Mouse (Mus musculus): ENCODE results near the gene Map1lc3b. TPM values are rescaled to one million over a fixed set of nuclear protein-coding genes. Genes with fewer than 3 reads are reported as not detected.

Map1lc3b gene
- total RNA-seq, 4 experiments from 2014 or later = 163 to 207 (median 201) TPM

DNA sequence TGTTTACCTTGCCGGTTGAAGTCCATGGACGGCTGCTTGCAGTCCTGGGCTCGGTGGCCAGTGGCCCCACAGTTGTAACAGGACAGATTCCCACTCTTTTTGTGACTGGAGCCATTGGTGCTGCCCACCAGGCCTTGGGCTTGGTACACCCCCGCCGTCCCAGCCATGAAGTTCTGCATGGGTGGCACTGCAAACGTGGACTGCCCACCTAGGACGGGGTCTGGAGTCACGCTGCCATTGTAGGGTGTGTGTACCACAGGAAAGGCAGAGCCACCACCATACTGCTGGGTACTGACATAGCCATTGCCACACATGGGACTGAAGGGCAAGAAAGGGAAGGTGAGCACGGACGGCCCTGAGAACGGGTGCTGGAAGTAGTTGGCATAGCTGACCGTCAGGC is 13.6 kb downstream of the Map1lc3b start:
- DNase-seq (ENCODE audit: low spot score in 2 of 2) = no peak

DNA sequence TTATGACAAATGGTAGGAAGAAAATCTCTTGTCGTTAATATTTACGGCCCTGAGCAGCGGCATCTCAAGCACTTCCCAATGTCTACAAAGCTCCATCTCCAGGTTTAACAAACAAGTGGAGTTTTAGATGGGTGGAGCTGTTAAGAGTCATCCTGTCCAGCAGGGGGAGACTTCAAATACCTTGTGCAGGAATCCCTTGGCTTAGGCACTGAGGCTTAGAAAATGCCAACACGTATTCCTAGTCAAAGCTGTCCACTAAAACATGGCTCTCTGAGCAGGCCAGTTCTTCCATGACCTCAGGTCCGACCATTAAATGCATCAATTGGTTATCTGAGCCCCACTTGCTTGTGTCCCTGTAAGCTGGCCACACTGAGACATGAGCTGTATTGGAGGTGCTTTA is 17.5 kb downstream of the Map1lc3b start:
- no peak for DNase-seq (ENCODE audit: low spot score in 2 of 2)

DNA sequence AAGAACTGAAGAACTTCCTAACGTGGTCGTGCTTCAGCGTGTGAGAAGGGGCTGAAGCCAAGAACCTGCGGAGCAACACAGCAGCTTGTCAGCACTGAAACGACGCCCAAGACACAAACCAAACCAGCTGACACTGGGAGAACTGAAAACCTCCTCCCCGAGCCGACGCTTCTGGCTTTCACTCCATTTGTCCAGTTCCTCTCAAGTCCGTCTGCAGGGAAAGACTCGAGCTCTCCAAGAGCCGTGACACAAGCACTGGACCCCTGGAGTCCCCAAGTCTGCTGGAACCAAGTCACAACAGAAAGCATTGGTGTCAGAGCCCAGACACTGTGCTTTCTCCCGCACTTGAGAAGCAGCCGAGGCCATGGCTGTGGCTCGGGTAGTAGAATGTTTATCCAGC is 19.1 kb downstream of the Map1lc3b start:
- no peak for DNase-seq (ENCODE audit: low spot score in 2 of 2)

DNA sequence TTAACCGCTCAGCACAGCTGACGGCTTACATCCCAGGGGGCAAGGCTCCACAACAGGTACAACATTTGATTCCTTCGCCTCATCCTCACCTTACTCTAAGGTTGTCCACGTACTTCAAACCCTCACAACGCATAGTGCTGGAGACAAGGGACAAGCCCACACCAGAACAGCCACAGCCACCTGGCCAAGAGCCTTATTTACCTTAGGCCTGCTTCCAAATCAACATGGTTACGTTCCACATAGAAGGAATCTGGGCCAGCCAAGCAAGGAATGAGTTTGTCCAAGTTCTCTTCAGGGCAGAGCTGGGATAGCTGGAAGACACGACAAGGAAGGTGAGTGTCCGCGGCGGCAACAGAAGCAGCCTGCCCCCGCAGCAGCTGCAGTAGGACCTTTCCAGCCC is 19.8 kb downstream of the Map1lc3b start:
- no peak for DNase-seq (ENCODE audit: low spot score in 2 of 2)

DNA sequence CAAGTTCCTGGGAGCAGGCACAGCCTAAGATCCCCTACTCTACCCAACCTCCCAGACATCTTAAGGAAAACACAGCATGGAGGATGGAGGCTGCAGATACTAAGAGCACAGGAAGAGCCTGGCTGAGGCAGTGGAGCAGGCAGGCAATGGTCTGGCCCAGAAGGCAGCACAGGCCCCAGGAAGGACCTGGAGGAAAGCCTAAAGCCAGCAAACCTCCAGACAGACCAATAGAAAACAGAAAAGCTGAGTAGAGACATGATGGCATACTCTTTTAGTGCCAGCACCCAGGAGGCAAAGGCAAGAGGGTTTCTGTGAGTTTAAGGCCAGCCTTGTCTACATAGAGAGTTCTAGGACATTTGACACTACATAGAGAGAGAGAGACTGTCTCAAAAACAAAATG is 23.3 kb downstream of the Map1lc3b start:
- no peak for DNase-seq (ENCODE audit: low spot score in 2 of 2)

DNA sequence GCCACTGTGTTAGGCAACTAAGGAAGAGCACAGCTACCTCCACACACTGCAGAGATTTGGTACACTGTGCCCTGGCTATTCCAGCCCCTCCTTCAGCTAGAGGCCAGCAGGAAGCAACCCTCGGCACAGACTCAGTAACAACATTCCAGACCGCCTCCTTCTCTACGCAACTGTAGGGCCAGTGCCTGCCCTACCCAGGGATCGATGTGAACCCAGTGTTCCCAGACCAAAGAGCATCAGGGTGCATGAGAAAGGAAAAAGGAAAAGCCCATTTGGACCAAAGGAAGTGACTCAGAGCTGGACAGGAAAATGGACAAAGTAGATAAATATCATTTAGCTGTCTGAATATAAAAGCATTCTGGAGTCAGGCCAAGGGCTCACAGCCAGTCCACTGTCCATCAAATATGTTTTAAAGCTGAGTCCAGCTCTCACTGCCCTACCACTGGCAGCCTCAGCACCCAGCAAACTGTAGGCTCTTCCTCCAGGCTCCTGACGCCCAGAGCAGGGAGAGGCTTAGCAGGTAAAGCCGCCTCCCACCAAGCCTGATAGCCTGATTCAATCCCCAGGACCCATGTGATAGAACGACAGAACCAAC is 29.3 kb downstream of the Map1lc3b start:
- DNase-seq (ENCODE audit: low spot score in 2 of 2) = peak; percentile 36 to 41

DNA sequence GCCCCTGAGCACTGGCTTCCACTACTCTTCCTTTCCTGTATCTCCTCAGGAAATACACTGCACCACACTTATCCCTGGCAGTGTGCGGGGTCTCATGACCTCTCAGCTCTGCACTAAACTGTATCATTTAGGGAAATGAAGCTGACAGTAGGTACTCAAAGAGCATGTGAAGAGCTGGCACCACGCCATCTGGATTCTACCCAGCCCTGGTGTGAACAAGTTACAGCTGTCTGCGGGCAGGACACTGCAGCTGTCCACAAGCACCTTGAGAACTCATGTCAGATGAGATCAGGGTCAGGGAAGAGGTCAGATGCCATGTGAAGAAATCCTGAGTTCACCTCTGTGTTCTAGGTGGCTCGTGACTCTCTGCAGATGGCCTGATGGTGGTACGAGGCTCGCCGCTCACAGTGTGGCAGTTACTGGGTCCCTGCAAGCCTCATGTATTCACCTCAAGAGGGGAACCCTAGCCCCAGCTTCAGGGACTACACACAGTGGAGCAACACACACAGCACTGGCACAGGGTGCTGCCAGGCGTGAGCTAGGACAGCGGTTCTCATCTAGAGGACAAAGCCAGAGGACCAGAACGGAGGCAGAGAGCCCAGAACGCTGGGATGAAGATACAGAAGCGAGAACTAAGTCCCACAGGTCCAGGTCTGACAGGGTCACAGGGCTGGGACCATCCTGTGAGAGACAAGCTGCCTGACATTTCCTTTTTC is 30.8 kb downstream of the Map1lc3b start:
- no peak for DNase-seq (ENCODE audit: low spot score in 2 of 2)

DNA sequence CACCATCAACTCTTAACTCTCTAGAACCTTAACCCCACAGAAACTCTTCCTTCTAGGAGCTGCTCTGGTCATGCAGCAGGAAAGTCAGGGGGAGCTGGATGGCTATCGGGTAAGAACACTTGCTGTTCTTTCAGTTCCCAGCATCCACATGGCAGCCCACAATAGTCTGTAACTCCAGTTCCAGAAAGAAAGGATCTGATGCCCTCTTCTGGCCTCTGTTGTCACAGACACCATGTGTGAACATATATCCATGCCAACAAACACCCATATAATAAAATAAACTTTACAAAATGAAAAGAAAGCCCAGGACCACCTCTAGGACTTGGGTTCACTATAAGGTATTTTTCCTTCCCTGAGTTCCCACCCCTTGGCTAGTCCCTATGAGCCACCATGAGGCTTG is 31.7 kb downstream of the Map1lc3b start:
- no peak for DNase-seq (ENCODE audit: low spot score in 2 of 2)

DNA sequence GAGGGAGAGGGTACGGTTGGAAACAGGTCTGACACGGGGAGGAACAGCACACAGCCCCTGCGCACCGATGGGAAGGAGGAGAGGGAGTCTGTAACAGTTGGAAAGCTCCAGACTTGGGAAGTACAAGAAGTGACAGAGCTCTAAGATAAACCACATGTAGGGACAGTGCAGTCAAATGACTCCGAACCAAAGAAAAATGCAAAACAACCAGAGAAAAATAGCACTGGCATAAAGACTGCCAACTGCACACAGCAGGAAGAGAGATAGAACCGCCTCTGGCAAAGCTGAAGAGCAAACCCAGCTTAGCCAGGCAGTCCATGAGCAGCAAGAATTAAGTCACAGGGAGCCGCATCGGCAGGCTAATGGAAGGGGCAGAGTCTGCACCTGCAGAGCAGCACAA is 32.9 kb downstream of the Map1lc3b start:
- DNase-seq (ENCODE audit: low spot score in 2 of 2) = no peak

DNA sequence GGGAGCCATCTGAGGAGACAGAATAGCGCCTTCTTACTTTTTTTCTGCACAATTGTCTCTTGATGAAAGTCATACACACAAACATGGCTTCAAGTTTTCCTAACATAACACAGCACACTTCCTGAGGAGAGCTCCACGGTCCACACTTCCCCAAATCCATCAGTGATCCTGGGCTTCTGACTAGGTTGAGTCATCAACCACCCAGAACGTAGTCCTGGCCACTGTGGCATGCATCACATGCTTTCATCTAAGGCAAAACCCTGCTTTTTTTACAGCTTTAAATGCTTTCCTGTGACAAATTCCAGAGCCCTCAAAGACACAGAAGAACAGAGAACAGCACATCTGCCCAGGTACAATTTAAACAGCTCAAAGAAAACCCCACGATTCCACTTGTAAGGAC is 38.5 kb downstream of the Map1lc3b start:
- DNase-seq (ENCODE audit: low spot score in 2 of 2) = no peak

DNA sequence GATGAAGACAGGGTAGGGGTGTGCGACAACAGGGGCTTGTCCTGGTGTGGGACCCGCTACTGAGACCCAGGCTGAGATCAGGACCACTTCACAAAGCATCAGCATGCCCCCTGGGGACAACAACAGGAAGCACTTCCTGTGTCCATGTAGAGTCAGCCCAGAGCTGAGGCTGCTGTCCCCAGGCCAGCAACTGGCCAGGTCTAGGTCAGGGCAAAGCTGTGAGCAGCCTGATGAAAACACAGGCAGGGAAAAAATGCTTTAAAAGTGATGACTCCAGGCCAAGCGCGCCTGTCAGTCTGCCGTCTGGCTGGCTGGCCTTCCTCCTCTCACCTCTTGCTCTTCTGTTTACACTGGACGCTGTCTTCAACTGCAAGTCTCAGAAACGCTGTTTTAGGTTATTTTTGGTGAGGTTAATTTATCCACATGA is 41.5 kb downstream of the Map1lc3b start:
- DNase-seq (ENCODE audit: low spot score in 2 of 2) = no peak

DNA sequence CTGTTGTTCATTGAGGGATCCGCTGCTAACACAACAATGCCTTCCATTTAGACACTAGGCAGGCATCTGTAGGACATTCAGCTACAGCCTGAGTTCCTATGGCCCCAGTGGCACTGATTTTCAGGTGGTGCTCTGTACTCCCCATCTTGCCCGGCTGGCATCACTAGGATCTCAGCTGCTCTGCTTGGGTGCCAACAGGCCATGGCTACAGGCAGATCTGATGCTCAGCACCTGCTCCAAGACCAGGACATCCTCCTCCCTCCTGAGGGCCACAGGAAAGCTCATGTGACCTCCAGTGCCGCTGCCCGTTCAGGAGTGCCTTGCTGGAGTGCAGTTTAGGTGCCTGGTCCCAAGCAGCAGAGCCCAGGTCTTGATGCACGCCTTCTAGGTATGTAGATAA is 42.2 kb downstream of the Map1lc3b start:
- no peak for DNase-seq (ENCODE audit: low spot score in 2 of 2)

DNA sequence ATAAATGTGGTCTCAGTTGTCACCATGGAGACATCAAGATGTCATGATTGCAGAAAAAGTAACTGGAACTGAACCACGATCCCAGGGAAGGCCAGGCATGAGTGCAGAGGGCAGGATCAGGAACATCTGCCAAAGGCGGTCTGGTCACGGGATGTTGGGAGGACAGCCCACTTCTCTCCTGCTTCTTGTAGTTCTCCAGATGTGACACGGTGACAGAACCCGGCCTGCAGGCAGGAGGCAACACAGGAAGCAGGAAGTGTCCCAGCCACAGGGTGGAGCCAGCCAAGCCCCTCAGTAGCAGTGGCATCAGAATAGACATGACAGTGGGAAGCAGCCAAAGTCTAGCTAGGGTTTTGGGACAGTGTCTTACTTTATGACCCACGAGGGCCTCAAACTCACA is 45.4 kb downstream of the Map1lc3b start:
- no peak for DNase-seq (ENCODE audit: low spot score in 2 of 2)

DNA sequence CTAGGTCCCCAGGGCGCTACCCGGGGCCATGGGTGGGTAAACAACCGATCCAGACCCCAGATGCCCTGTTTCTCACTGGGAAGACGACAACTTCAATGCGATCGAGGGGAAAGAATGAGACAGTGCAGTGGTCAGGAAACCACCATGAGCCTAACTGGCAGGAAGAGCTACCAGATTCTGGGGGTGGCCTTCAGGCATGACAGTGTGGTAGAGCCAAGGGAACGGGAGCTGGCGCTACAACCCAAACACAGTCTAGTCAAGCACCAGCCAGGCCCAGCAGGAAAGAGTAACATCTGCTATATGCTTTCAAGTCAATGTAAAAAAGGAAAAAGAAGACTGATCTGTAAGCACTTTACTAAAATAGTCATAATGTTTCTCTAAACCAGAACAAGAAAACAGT is 46.0 kb downstream of the Map1lc3b start:
- no peak for DNase-seq (ENCODE audit: low spot score in 2 of 2)

DNA sequence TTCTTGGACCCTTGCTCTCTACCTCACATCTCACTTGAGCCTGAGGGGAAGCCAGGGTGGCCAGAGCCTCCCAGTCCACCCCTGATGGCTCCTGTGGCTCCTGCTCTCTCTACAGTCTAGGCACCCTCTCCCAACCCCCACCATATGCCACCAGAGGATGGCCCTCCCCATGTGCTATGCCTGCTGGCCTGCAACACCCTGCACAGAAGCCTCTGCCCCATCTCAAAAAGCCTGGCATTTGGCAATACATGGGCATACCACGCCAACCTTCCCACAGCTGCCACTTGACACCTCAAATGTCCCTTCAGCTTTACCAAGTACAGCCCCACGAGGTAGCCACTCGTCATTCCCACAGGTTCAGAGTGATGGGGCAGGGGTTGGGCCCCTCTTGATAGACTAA is 52.6 kb downstream of the Map1lc3b start:
- no peak for DNase-seq (ENCODE audit: low spot score in 2 of 2)

DNA sequence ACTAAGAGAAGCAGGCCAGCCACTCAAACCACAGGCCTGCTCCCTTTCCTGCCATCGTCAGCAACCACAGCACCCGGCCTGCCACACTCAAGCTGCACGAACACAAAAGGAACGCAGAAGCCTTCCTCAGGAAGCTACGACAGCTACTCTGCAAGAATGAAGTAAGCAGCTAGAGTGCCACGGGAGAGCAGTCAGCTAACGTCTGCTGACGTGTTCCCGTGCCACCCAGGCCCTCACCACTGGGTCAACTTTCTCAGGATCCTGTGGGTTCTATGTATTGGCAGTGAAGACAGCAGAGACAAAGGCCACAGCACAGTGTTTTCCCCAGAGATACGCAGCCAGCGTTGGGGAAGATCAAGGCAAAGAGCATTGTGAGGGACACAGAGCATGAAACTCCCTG is 53.2 kb downstream of the Map1lc3b start:
- DNase-seq (ENCODE audit: low spot score in 2 of 2) = no peak

DNA sequence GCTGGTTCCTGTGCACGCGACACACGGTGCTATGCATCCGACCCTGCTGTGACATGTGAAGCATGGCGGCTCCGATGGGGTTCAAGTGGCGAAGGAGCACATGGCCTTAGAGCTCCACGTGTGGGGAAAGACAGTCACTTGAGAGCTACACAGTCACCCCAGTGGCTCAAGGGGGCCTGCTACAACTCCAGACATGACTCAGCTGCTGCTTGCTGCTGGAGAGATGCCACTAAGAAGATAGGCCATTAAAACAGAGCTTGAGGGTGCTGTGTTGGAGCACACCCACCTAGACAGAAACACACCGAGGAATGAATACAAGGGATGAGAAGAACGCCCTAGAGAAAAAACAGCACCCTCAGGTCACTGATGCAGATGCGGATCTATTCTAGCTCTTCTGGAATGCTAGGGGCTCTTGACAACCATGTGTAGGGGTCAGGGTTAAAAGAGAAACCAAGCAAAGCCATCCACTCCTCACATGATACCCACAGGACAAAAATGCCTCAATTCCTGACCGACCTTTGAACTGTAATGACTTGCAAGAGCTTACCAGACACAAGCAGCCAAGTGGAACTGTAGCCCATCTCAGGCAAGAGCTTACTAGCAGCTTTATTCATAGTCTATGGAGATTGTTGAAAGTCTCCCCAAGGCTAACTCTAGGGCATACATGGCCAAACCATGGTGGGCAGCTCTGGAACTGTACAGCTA is 57.5 kb downstream of the Map1lc3b start:
- DNase-seq (ENCODE audit: low spot score in 2 of 2) = no peak

Other genes starting within 250 kb of the Map1lc3b start
- gene 1700018B08Rik, start 46.0 kb upstream of the Map1lc3b start, total RNA-seq (2022) = not detected
- 100 to 1,000 TPM; 141 to 254 (median 161) TPM for gene Fbxo31, start 11.6 kb upstream of the Map1lc3b start, total RNA-seq (2022)
- gene Zcchc14, start 62.5 kb downstream of the Map1lc3b start, total RNA-seq (2022) = 10 to 100 TPM; 14.2 to 19.2 (median 15.7) TPM
- gene Jph3, start 139.3 kb downstream of the Map1lc3b start, total RNA-seq (2022) = not detected
- 10 to 100 TPM in 3 of 4 experiments, 1 to 10 TPM in 1; 9.9 to 12.4 (median 11.0) TPM for gene Klhdc4, start 239.2 kb downstream of the Map1lc3b start, total RNA-seq (2022)